ENCODE assay signal across 15 mouse cellular contexts in the genomic region with DNA sequence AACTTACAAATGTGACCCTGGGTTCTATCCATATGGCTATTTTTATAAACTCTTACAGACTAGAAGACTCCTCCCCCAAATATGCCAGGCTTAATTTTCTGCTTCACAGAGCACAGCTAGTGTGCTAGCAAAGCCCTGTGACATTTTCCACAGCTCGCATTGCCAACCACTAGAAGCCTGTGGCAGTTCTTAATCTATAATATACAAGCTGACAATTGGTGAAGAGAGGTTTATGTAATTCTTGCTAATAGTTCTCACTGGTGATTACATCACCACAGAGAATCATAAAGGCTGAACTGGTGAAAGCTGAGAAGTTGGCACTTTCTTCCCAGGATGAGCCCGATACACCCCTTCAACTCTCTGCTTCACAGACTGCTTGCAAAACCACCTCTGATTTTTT.
DNase-seq lines count a peak whose midpoint lies in the region; ATAC-seq and TF ChIP-seq lines count a peak whose summit lies in the region.
"Had no signal": no experiment of that assay in that cellular context is flagged by ENCODE, and none has a peak within 500 bp of the region (broad histone marks: within the 10 kb centered on the region; RNA-seq: fewer than 3 reads in every experiment).

No protein-coding gene starts in this region.

- no peak overlapping the region for H3K4me2 ChIP-seq in forebrain, embryonic 12.5 days
- no peak overlapping the region for H3K4me2 ChIP-seq in forebrain, postnatal 0 days (ENCODE audit: low read depth)
- no peak overlapping the region for H3K4me2 ChIP-seq in midbrain, embryonic 14.5 days (ENCODE audit: low read length)
- no peak overlapping the region for H3K4me2 ChIP-seq in forebrain, embryonic 16.5 days (ENCODE audit: low read length)
- H3K4me2 ChIP-seq: heart, embryonic 11.5 days; limb, embryonic 12.5 days had no signal

- ATAC-seq in forebrain, embryonic 12.5 days (ENCODE audit: low FRiP score): peak; percentile 57
- ATAC-seq in forebrain, postnatal 0 days: no peak
- ATAC-seq in midbrain, embryonic 14.5 days (ENCODE audit: low FRiP score, low TSS enrichment): no peak
- peak; percentile 67; the same call in 1 of the 2 replicates for ATAC-seq in forebrain, embryonic 16.5 days
- ATAC-seq: liver, postnatal 0 days had no signal

- TF ChIP-seq CTCF in forebrain, postnatal 0 days (IDR thresholded peaks at IDR 0.05; ENCODE audit: low read depth): no peak

- no peak overlapping the region for H3K9ac ChIP-seq in forebrain, embryonic 12.5 days
- H3K9ac ChIP-seq in forebrain, postnatal 0 days: no peak overlapping the region
- no peak overlapping the region for H3K9ac ChIP-seq in midbrain, embryonic 14.5 days (replicated peaks; ENCODE audit: low read length)
- H3K9ac ChIP-seq in forebrain, embryonic 16.5 days (replicated peaks; ENCODE audit: low read depth, low read length): no peak overlapping the region
- H3K9ac ChIP-seq: limb, embryonic 12.5 days; liver, postnatal 0 days had no signal

- H3K4me1 ChIP-seq in forebrain, embryonic 12.5 days: no peaks in the 10 kb centered on the region
- no peaks in the 10 kb centered on the region for H3K4me1 ChIP-seq in forebrain, postnatal 0 days (ENCODE audit: insufficient read depth)
- no peaks in the 10 kb centered on the region for H3K4me1 ChIP-seq in midbrain, embryonic 14.5 days (ENCODE audit: control insufficient read depth, insufficient read depth, low read length)
- H3K4me1 ChIP-seq in midbrain, embryonic 10.5 days: no peaks in the 10 kb centered on the region
- H3K4me1 ChIP-seq in forebrain, embryonic 16.5 days (replicated peaks; ENCODE audit: control insufficient read depth, insufficient read depth, low read length): no peaks in the 10 kb centered on the region
- H3K4me1 ChIP-seq: limb, embryonic 12.5 days; megakaryocyte, embryonic 14.5 days had no signal

- H3K36me3 ChIP-seq in forebrain, embryonic 12.5 days (replicated peaks): no peaks in the 10 kb centered on the region
- H3K36me3 ChIP-seq in forebrain, postnatal 0 days (ENCODE audit: insufficient read depth): no peaks in the 10 kb centered on the region
- H3K36me3 ChIP-seq in midbrain, embryonic 14.5 days (ENCODE audit: control insufficient read depth, insufficient read depth, low read length): no peaks in the 10 kb centered on the region
- no peaks in the 10 kb centered on the region for H3K36me3 ChIP-seq in midbrain, embryonic 10.5 days
- H3K36me3 ChIP-seq in forebrain, embryonic 16.5 days (ENCODE audit: control insufficient read depth, insufficient read depth): no peaks in the 10 kb centered on the region
- H3K36me3 ChIP-seq: limb, embryonic 12.5 days had no signal

- no peak overlapping the region for H3K27ac ChIP-seq in forebrain, embryonic 12.5 days
- no peak overlapping the region for H3K27ac ChIP-seq in forebrain, postnatal 0 days (ENCODE audit: low read depth, low read length)
- H3K27ac ChIP-seq in midbrain, embryonic 14.5 days (replicated peaks; ENCODE audit: low read depth, low read length): no peak overlapping the region
- no peak overlapping the region for H3K27ac ChIP-seq in midbrain, embryonic 10.5 days (replicated peaks)
- H3K27ac ChIP-seq in forebrain, embryonic 16.5 days (ENCODE audit: low read length): no peak overlapping the region
- H3K27ac ChIP-seq: limb, embryonic 12.5 days had no signal

- H3K27me3 ChIP-seq in forebrain, embryonic 12.5 days: no peaks in the 10 kb centered on the region
- no peaks in the 10 kb centered on the region for H3K27me3 ChIP-seq in forebrain, postnatal 0 days (ENCODE audit: insufficient read depth, low read length)
- H3K27me3 ChIP-seq in midbrain, embryonic 14.5 days (ENCODE audit: control insufficient read depth, insufficient read depth, low read length): no peaks in the 10 kb centered on the region
- no peaks in the 10 kb centered on the region for H3K27me3 ChIP-seq in midbrain, embryonic 10.5 days (ENCODE audit: low read depth, poor library complexity, severe bottlenecking)
- H3K27me3 ChIP-seq in forebrain, embryonic 16.5 days (replicated peaks; ENCODE audit: control insufficient read depth, insufficient read depth, low read length): no peaks in the 10 kb centered on the region
- H3K27me3 ChIP-seq: limb, embryonic 12.5 days; megakaryocyte, embryonic 14.5 days had no signal

- H3K9me3 ChIP-seq in forebrain, embryonic 12.5 days: no peaks in the 10 kb centered on the region
- H3K9me3 ChIP-seq in forebrain, postnatal 0 days (ENCODE audit: low read length): no peaks in the 10 kb centered on the region
- no peaks in the 10 kb centered on the region for H3K9me3 ChIP-seq in midbrain, embryonic 14.5 days (ENCODE audit: control insufficient read depth, low read length)
- H3K9me3 ChIP-seq in midbrain, embryonic 10.5 days (replicated peaks): no peaks in the 10 kb centered on the region
- H3K9me3 ChIP-seq in forebrain, embryonic 16.5 days (ENCODE audit: control insufficient read depth, low read length): no peaks in the 10 kb centered on the region
- H3K9me3 ChIP-seq: limb, embryonic 12.5 days had no signal

- no peak overlapping the region for H3K4me3 ChIP-seq in forebrain, embryonic 12.5 days (replicated peaks)
- no peak overlapping the region for H3K4me3 ChIP-seq in forebrain, postnatal 0 days (ENCODE audit: low read depth, low read length)
- no peak overlapping the region for H3K4me3 ChIP-seq in midbrain, embryonic 14.5 days (replicated peaks; ENCODE audit: low read depth, low read length)
- no peak overlapping the region for H3K4me3 ChIP-seq in midbrain, embryonic 10.5 days
- no peak overlapping the region for H3K4me3 ChIP-seq in forebrain, embryonic 16.5 days (replicated peaks; ENCODE audit: low read length)
- H3K4me3 ChIP-seq: limb, embryonic 12.5 days; megakaryocyte, embryonic 14.5 days had no signal

- WGBS in forebrain, embryonic 12.5 days: 59% methylated on average over 2 of the region's 2 CpGs
- WGBS in forebrain, postnatal 0 days: 39% methylated on average over 2 of the region's 2 CpGs
- WGBS in midbrain, embryonic 14.5 days: 48% methylated on average over 2 of the region's 2 CpGs
- WGBS in midbrain, embryonic 10.5 days: 75% methylated on average over 2 of the region's 2 CpGs
- 33% methylated on average over 2 of the region's 2 CpGs for WGBS in forebrain, embryonic 16.5 days

- DNase-seq in forebrain, postnatal 0 days: no peak
- peak; percentile 47 for DNase-seq in midbrain, embryonic 14.5 days
- DNase-seq in midbrain, embryonic 10.5 days (ENCODE audit: low spot score): no peak
- peak; percentile 9 for DNase-seq in retina, postnatal 7 days (ENCODE audit: low read depth, low spot score)
- DNase-seq in spleen, postnatal 36 days (ENCODE audit: low spot score in 2 of 2): no peak
- DNase-seq in embryo, embryonic 10.5 days (ENCODE audit: low spot score): no peak
- DNase-seq: adrenal gland, adult 8-10 months; kidney, adult 9 months; liver, postnatal 0 days; thymus, postnatal 14 days had no signal

Comparison
In these comparisons a context has a peak if more than half of its experiments do, and no peak if none do; other contexts are left out.
1. ATAC-seq: peak in forebrain, embryonic 12.5 days (single experiment) and forebrain, embryonic 16.5 days (single experiment); none in forebrain, postnatal 0 days (single experiment) and midbrain, embryonic 14.5 days (single experiment).
2. DNase-seq: peak in midbrain, embryonic 14.5 days (single experiment) and retina, postnatal 7 days (single experiment); none in forebrain, postnatal 0 days (single experiment), midbrain, embryonic 10.5 days (single experiment), spleen, postnatal 36 days (0 of 2) and embryo, embryonic 10.5 days (single experiment).